Mouse (Mus musculus): ENCODE results near the gene Gm10282. TPM values are rescaled to one million over a fixed set of nuclear protein-coding genes. Genes with fewer than 3 reads are reported as not detected.

The Gm10282 gene
- total and polyA plus RNA-seq, 3 experiments: 18.3 to 176 (median 76.4) TPM

DNA sequence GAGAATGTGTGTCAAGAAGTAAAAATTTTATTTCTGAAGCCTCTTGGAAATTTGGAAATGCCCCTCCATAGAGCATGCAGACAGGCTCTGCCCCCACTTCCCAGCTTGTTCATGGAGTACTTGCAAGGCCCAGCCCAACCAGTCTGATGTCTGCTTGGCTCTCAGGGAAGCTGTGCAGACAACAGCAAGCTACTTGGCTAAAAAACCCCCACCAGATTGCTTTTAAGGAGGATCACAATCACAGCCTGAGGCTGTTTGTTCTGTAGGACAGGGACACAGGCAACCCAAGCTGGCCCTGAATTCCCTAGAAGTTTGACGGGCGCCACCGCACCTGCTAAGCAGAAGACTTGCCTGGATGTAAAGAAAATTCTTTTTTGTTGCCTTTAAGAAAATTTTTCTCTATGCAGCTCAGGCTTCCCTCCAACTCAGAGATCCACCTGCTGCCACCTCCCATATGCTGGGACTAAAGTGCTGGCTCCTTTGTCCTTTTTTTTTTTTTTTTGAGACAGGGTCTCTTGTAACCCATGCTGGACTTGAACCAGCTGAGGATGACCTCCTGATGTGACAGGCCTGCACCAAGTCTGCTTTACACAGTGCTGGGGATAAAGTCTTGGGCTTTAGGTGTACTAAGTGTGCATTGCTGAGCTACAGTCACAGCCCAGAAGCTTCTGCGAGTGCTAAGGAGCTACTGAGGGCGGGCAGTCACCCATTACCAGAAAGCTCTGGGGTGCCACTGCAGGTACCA lies 37.7 kb upstream of the Gm10282 start:
- peaks cover 12 to 80% of the 10 kb centered on the region in 2 experiments for H3K36me3 ChIP-seq (replicated peaks in 1 of 2; ENCODE audit: control insufficient read depth in 1 of 2, insufficient read depth in 1 of 2, low read length in 1 of 2)

DNA sequence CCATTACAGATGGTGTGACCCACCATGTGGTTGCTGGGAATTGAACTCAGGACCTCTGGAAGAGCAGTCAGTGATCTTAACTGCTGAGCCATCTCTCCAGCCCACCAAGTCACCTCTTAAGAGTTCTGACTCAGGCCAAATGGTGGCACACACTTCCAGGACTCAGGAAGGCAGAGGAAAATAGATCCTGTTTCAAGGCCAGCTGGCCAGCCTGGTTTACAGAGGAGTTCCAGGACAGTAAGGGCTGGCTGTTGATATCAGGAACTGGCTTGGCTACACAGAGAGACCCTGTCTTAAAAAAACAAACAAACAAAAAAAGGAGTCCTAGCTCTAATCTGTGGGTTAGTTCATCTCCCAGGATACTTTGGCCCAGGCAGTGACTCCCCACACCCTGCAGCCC lies 32.0 kb upstream of the Gm10282 start:
- no peaks in the 10 kb centered on the region for H3K9me3 ChIP-seq (replicated peaks; ENCODE audit: low read length)
- H3K79me2 ChIP-seq (replicated peaks; ENCODE audit: control insufficient read depth, extremely low read depth, insufficient read depth, poor library complexity, severe bottlenecking): no peaks in the 10 kb centered on the region
- no peak for DNase-seq (ENCODE audit: extremely low read depth)
- in situ Hi-C loops (cut with MboI; ENCODE audit: low pct_ligation_motif_present, low pct_unique_long_range_greater_than_20kb, low sequenced_read_pairs): no loop called here
- no peak overlapping the region for H3K9ac ChIP-seq (ENCODE audit: insufficient read depth, low read depth)
- TF ChIP-seq RCOR1 (conservative IDR thresholded peaks at IDR 0.05; ENCODE audit: low read depth, low read length): no peak
- no peak for TF ChIP-seq TCF12 (IDR thresholded peaks at IDR 0.05; ENCODE audit: low read depth, low read length)
- no peak for TF ChIP-seq JUN (IDR thresholded peaks at IDR 0.05; ENCODE audit: insufficient read depth, low read depth, low read length)
- no peak for TF ChIP-seq POLR2AphosphoS2 (IDR thresholded peaks at IDR 0.05; ENCODE audit: low read depth, low read length)
- TF ChIP-seq USF2 (conservative IDR thresholded peaks at IDR 0.05; ENCODE audit: low read depth, low read length): no peak
- no peak for TF ChIP-seq USF1 (IDR thresholded peaks at IDR 0.05; ENCODE audit: low read depth, low read length)
- no peak for TF ChIP-seq CTCF (conservative IDR thresholded peaks at IDR 0.05 in 1 of 2, IDR thresholded peaks at IDR 0.05 in 1 of 2; ENCODE audit: low read depth in 2 of 2, low read length in 2 of 2)
- TF ChIP-seq MYC (IDR thresholded peaks at IDR 0.05; ENCODE audit: low read depth, low read length): no peak
- no peak for TF ChIP-seq E2F4 (IDR thresholded peaks at IDR 0.05; ENCODE audit: insufficient replicate concordance, low read depth, low read length)
- no peak for TF ChIP-seq SIN3A (IDR thresholded peaks at IDR 0.05; ENCODE audit: low read length)
- no peak for TF ChIP-seq NELFE (IDR thresholded peaks at IDR 0.05; ENCODE audit: low read depth, low read length)
- TF ChIP-seq CHD2 (IDR thresholded peaks at IDR 0.05; ENCODE audit: low read length): no peak
- TF ChIP-seq ZMIZ1 (IDR thresholded peaks at IDR 0.05; ENCODE audit: low read depth, low read length): no peak
- H3K4me1 ChIP-seq (ENCODE audit: control insufficient read depth in 1 of 2, insufficient read depth in 2 of 2): no peaks in the 10 kb centered on the region
- no peak overlapping the region for H3K4me2 ChIP-seq (ENCODE audit: insufficient read depth, low read depth, poor library complexity, severe bottlenecking)
- peaks cover 5 to 57% of the 10 kb centered on the region in 2 experiments for H3K36me3 ChIP-seq (replicated peaks in 1 of 2; ENCODE audit: control insufficient read depth in 1 of 2, insufficient read depth in 1 of 2, low read length in 1 of 2)
- no peak overlapping the region for H3K4me3 ChIP-seq (replicated peaks in 1 of 3; ENCODE audit: low read depth in 2 of 3, low read length in 2 of 3, poor library complexity in 1 of 3)
- no peaks in the 10 kb centered on the region for H3K27me3 ChIP-seq (replicated peaks)
- dilution Hi-C loops (cut with MboI; ENCODE audit: extremely low pct_ligation_motif_present, extremely low pct_unique_long_range_greater_than_20kb, low sequenced_read_pairs): no loop called here
- no peak overlapping the region for H3K27ac ChIP-seq (ENCODE audit: insufficient read depth, low read depth)

More for the DNA sequence above, 37.7 kb upstream of the Gm10282 start:
- Histone ChIP-seq H3K9ac (ENCODE audit: insufficient read depth, low read depth) (no peak overlapping the region), H3K4me1 (ENCODE audit: control insufficient read depth in 1 of 2, insufficient read depth in 2 of 2) (peaks cover 0 to 26% of the 10 kb centered on the region in 2 experiments; a peak in 2 of 4 replicates), H3K4me2 (ENCODE audit: insufficient read depth, low read depth, poor library complexity, severe bottlenecking) (no peak overlapping the region), H3K9me3 (replicated peaks; ENCODE audit: low read length) (no peaks in the 10 kb centered on the region), H3K79me2 (replicated peaks; ENCODE audit: control insufficient read depth, extremely low read depth, insufficient read depth, poor library complexity, severe bottlenecking) (no peaks in the 10 kb centered on the region), H3K4me3 (replicated peaks in 1 of 3; ENCODE audit: low read depth in 2 of 3, low read length in 2 of 3, poor library complexity in 1 of 3) (no peak overlapping the region), H3K27me3 (replicated peaks) (no peaks in the 10 kb centered on the region), H3K27ac (ENCODE audit: insufficient read depth, low read depth) (no peak overlapping the region)
- TF ChIP-seq ZNF384 (IDR thresholded peaks at IDR 0.05; ENCODE audit: low read depth, low read length) (no peak), CTCF (conservative IDR thresholded peaks at IDR 0.05 in 1 of 2, IDR thresholded peaks at IDR 0.05 in 1 of 2; ENCODE audit: low read depth in 2 of 2, low read length in 2 of 2) (no peak), USF2 (conservative IDR thresholded peaks at IDR 0.05; ENCODE audit: low read depth, low read length) (no peak), JUND (conservative IDR thresholded peaks at IDR 0.05; ENCODE audit: low read depth, low read length) (no peak), EP300 (IDR thresholded peaks at IDR 0.05; ENCODE audit: low read length) (no peak), MAZ (IDR thresholded peaks at IDR 0.05; ENCODE audit: low read depth, low read length) (no peak), ZMIZ1 (IDR thresholded peaks at IDR 0.05; ENCODE audit: low read depth, low read length) (no peak), KAT2A (IDR thresholded peaks at IDR 0.05; ENCODE audit: insufficient replicate concordance, low read length) (no peak), JUN (IDR thresholded peaks at IDR 0.05; ENCODE audit: insufficient read depth, low read depth, low read length) (no peak), MXI1 (IDR thresholded peaks at IDR 0.05; ENCODE audit: low read depth, low read length) (no peak), HCFC1 (IDR thresholded peaks at IDR 0.05; ENCODE audit: low read depth, low read length) (no peak)
- dilution Hi-C loops (cut with MboI; ENCODE audit: extremely low pct_ligation_motif_present, extremely low pct_unique_long_range_greater_than_20kb, low sequenced_read_pairs): no loop called here
- in situ Hi-C loops (cut with MboI; ENCODE audit: low pct_ligation_motif_present, low pct_unique_long_range_greater_than_20kb, low sequenced_read_pairs): no loop called here
- no peak for DNase-seq (ENCODE audit: extremely low read depth)
